Mouse (Mus musculus): Measurements from ENCODE around the gene Npw. TPM values are rescaled to one million over a fixed set of nuclear protein-coding genes. Genes with fewer than 3 reads are reported as not detected.
A peak's percentile ranks its signal among the peaks of the same experiment; 100 is the strongest.

Gene Npw
- total RNA-seq (2022) = 1 to 10 TPM in 3 of 4 experiments, not detected in 1; 1.1 to 2.6 (median 2.5) TPM

- no peak for DNase-seq (ENCODE audit: low spot score in 2 of 2)
Observed at GRCm38 (mm10) chr17:24658017-24658758, at the start of gene Npw. Gene Npw (minus strand): TSS chr17:24658457.

GRCm38 (mm10) chr17:24707801-24708425, 49.7 kb upstream of the Npw start:
- DNase-seq (ENCODE audit: low spot score in 2 of 2) = no peak

GRCm38 (mm10) chr17:24706982-24707800, 48.9 kb upstream of the Npw start, which contains the start of gene Tbl3:
Gene Tbl3 (minus strand): TSS chr17:24707660.
- peak; percentile 91 to 95 for DNase-seq (ENCODE audit: low spot score in 2 of 2)

- no peak for DNase-seq (ENCODE audit: low spot score in 2 of 2)
Observed at GRCm38 (mm10) chr17:24705821-24706220, 47.6 kb upstream of the Npw start.

- no peak for DNase-seq (ENCODE audit: low spot score in 2 of 2)
Observed at GRCm38 (mm10) chr17:24701251-24701650, 43.0 kb upstream of the Npw start.

- no peak for DNase-seq (ENCODE audit: low spot score in 2 of 2)
Observed at GRCm38 (mm10) chr17:24699473-24699872, 41.2 kb upstream of the Npw start.

GRCm38 (mm10) chr17:24698715-24699114, 40.5 kb upstream of the Npw start:
- no peak for DNase-seq (ENCODE audit: low spot score in 2 of 2)

GRCm38 (mm10) chr17:24697985-24698384, 39.7 kb upstream of the Npw start:
- DNase-seq (ENCODE audit: low spot score in 2 of 2) = no peak

- DNase-seq (ENCODE audit: low spot score in 2 of 2) = peak; percentile 62 to 69
Observed at GRCm38 (mm10) chr17:24696011-24696697, 37.9 kb upstream of the Npw start, which contains the start of the genes Gfer and Noxo1. Gene Gfer (minus strand): TSS chr17:24696156. Gene Noxo1 (plus strand): TSS chr17:24696234.

GRCm38 (mm10) chr17:24695326-24696010, 37.2 kb upstream of the Npw start:
- DNase-seq (ENCODE audit: low spot score in 2 of 2) = no peak

GRCm38 (mm10) chr17:24692385-24692784, 34.1 kb upstream of the Npw start:
- DNase-seq (ENCODE audit: low spot score in 2 of 2) = no peak

- peak in 1 of 2 experiments; percentile 42 for DNase-seq (ENCODE audit: low spot score in 2 of 2)
Observed at GRCm38 (mm10) chr17:24689251-24690081, 31.2 kb upstream of the Npw start, which contains the start of gene Syngr3. Gene Syngr3 (minus strand): TSS chr17:24689955.

GRCm38 (mm10) chr17:24687599-24687998, 29.3 kb upstream of the Npw start:
- DNase-seq (ENCODE audit: low spot score in 2 of 2) = no peak

- DNase-seq (ENCODE audit: low spot score in 2 of 2) = no peak
Observed at GRCm38 (mm10) chr17:24687146-24687595, 28.9 kb upstream of the Npw start.

GRCm38 (mm10) chr17:24686514-24686913, 28.3 kb upstream of the Npw start:
- DNase-seq (ENCODE audit: low spot score in 2 of 2) = no peak

- no peak for DNase-seq (ENCODE audit: low spot score in 2 of 2)
Observed at GRCm38 (mm10) chr17:24677500-24678080, 19.3 kb upstream of the Npw start.

GRCm38 (mm10) chr17:24676877-24677276, 18.6 kb upstream of the Npw start:
- no peak for DNase-seq (ENCODE audit: low spot score in 2 of 2)

GRCm38 (mm10) chr17:24676187-24676586, 17.9 kb upstream of the Npw start:
- DNase-seq (ENCODE audit: low spot score in 2 of 2) = peak in 1 of 2 experiments; percentile 72

- peak in 1 of 2 experiments; percentile 58 for DNase-seq (ENCODE audit: low spot score in 2 of 2)
Observed at GRCm38 (mm10) chr17:24674277-24674676, 16.0 kb upstream of the Npw start.

Measured in layer of hippocampus, adult 8-10 months (tissue).